Mouse (Mus musculus): ENCODE measurements around the gene Ints7. TPM values are rescaled to one million over a fixed set of nuclear protein-coding genes. Genes with fewer than 3 reads are reported as not detected.
A peak's percentile ranks its signal among the peaks of the same experiment; 100 is the strongest.

Gene Ints7
- total RNA-seq (2021) = 10 to 100 TPM in 1 of 2 experiments, 1 to 10 TPM in 1; 8.4 to 11.0 TPM
- long read RNA-seq, experiment 1, full-length matches to known transcripts = 1 of 3 reads
- long read RNA-seq, experiment 1, partial matches to known transcripts = 2 of 3 reads
- long read RNA-seq, experiment 1, other reads (novel, unspliced or antisense) = 0 of 3 reads
- long read RNA-seq, experiment 2, partial matches to known transcripts = 1 of 1 reads
- long read RNA-seq, experiment 2, other reads (novel, unspliced or antisense) = 0 of 1 reads

GRCm38 (mm10) chr1:191575458-191576247 is at the start of gene Ints7, which contains the start of gene Dtl:
TSS of gene Ints7 (plus strand) at chr1:191575636.
TSS of gene Dtl (minus strand) at chr1:191575544.
- peak; percentile 99 to 100 for DNase-seq

- no peak for DNase-seq
Observed at GRCm38 (mm10) chr1:191527089-191527488, 48.3 kb upstream of the Ints7 start.

GRCm38 (mm10) chr1:191527921-191528612 is 47.4 kb upstream of the Ints7 start:
- DNase-seq = peak; percentile 66 to 71

- DNase-seq = peak; percentile 41 to 66
Observed at GRCm38 (mm10) chr1:191529406-191529805, 46.0 kb upstream of the Ints7 start.

GRCm38 (mm10) chr1:191531023-191531422 is 44.4 kb upstream of the Ints7 start:
- DNase-seq = no peak

- DNase-seq = peak; percentile 30 to 61
Observed at GRCm38 (mm10) chr1:191534896-191535295, 40.5 kb upstream of the Ints7 start.

- no peak for DNase-seq
Observed at GRCm38 (mm10) chr1:191540300-191540699, 35.1 kb upstream of the Ints7 start.

- DNase-seq = no peak
Observed at GRCm38 (mm10) chr1:191541014-191541413, 34.4 kb upstream of the Ints7 start.

GRCm38 (mm10) chr1:191541619-191542018 is 33.8 kb upstream of the Ints7 start:
- no peak for DNase-seq

GRCm38 (mm10) chr1:191543747-191544146 is 31.7 kb upstream of the Ints7 start:
- no peak for DNase-seq

- DNase-seq = peak; percentile 29 to 47
Observed at GRCm38 (mm10) chr1:191550786-191551185, 24.6 kb upstream of the Ints7 start.

- peak; percentile 15 to 48 for DNase-seq
Observed at GRCm38 (mm10) chr1:191557109-191557508, 18.3 kb upstream of the Ints7 start.

GRCm38 (mm10) chr1:191559779-191560178 is 15.7 kb upstream of the Ints7 start:
- DNase-seq = peak in 1 of 2 experiments; percentile 22

- DNase-seq = peak; percentile 50 to 72
Observed at GRCm38 (mm10) chr1:191562823-191563365, 12.5 kb upstream of the Ints7 start.

- DNase-seq = peak; percentile 26 to 56
Observed at GRCm38 (mm10) chr1:191567859-191568258, 7.6 kb upstream of the Ints7 start.

GRCm38 (mm10) chr1:191569625-191570024 is 5.8 kb upstream of the Ints7 start:
- no peak for DNase-seq

GRCm38 (mm10) chr1:191570415-191570814 is 5.0 kb upstream of the Ints7 start:
- DNase-seq = no peak

- DNase-seq = no peak
Observed at GRCm38 (mm10) chr1:191573906-191574639, 1.4 kb upstream of the Ints7 start.

- peak in 1 of 2 experiments; percentile 22 for DNase-seq
Observed at GRCm38 (mm10) chr1:191574871-191575457, 472 bp upstream of the Ints7 start.

- no peak for DNase-seq
Observed at GRCm38 (mm10) chr1:191579524-191579923, 4.1 kb downstream of the Ints7 start.

- DNase-seq = no peak
Observed at GRCm38 (mm10) chr1:191581641-191582040, 6.2 kb downstream of the Ints7 start.

All from heart, adult 18-20 months (tissue).